Mouse (Mus musculus) ZHBTc4 (cell line): ENCODE data around the gene Tmem59l.
"Not testable (repeated sequence)": the region's sequence is repeated elsewhere in the genome, so short reads cannot be mapped to it uniquely, and the experiment has no call there.

Experiments used
- DNase-seq: peaks from one replicate; pipeline ENCODE4 v3.0.0-alpha.2; 2011; ENCODE audit warnings: low read depth, low spot score

Gene Tmem59l

DNA sequence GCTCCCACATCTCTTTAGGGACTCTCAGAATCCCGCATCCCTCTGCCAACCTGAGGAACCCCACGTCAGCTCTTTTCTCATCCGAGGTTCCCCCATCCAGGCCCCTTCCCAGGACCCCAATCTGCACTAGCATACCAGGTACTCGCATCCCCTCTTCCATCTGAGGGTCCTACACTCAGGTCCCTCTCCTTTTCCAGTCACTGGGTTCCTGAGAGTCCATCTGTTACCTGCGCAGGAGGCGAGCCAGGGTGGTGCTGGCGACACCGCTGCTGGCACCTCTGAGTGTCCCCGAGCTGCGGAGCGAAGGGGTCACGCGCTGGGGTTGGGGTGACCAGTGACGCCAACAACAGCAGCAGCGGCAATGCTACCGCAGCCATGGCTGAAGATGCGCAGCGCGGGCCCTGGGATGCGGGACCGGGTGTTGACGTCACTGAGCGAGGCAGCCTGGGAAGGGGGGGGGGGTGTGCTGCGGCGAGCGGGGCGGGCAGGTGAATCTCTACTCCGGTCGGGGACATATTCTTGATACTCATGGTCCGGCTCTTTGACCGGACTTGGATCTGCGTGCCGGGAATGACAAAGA, at the start of gene Tmem59l:
Tmem59l (minus strand) TSS at position 418 of the 580 bp plus-strand sequence.
- DNase-seq = no peak

DNA sequence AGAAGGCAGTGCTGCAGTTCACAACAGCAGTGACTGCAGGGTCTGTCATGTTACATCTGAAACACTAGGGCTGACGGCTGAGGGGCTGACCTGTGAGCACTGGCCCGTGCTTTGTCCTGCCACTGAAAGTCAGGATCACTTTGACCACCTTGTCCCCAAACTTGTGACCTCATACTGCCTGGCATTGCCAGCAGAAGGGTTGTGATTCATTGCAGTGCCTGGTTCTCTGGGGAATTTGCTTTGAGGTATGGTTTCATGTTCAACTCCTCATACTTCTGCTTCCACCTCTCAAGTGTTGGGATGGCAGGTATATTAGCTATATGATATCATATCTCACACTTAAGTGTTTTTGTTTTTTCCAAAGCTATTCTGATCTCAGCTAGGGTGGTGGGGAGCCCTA, 48.5 kb upstream of the Tmem59l start:
- no peak for DNase-seq

GRCm38 (mm10) chr8:70535221-70535620, 48.1 kb upstream of the Tmem59l start:
- DNase-seq = no peak

- no peak for DNase-seq
Measured at GRCm38 (mm10) chr8:70534281-70534680, 47.1 kb upstream of the Tmem59l start.

- DNase-seq = no peak
Measured at GRCm38 (mm10) chr8:70530314-70530713, 43.2 kb upstream of the Tmem59l start.

DNA sequence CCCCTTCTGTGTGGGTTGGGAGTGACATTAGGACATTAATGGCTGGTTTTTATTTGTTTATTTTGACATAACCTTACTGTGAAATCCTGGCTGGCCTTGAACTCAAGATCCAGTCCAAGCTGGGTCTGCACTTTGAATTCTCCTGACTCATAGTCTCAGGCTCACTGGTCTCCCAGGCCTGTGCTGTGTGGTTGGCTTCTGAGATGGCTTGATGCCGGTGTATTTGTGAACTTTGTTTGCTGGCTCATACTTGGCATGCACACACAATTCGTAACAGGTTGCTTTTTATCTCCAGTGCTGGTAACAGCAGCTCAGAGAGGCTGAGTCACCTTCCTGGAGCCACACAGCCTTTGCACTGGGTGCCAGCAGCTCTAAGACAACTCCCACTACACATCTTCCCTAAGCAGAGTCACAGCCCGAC, 42.6 kb upstream of the Tmem59l start:
- no peak for DNase-seq

- DNase-seq = no peak
Measured at GRCm38 (mm10) chr8:70529299-70529698, 42.1 kb upstream of the Tmem59l start.

- DNase-seq = peak; percentile 18
Measured at GRCm38 (mm10) chr8:70528182-70528797, 41.1 kb upstream of the Tmem59l start.

DNA sequence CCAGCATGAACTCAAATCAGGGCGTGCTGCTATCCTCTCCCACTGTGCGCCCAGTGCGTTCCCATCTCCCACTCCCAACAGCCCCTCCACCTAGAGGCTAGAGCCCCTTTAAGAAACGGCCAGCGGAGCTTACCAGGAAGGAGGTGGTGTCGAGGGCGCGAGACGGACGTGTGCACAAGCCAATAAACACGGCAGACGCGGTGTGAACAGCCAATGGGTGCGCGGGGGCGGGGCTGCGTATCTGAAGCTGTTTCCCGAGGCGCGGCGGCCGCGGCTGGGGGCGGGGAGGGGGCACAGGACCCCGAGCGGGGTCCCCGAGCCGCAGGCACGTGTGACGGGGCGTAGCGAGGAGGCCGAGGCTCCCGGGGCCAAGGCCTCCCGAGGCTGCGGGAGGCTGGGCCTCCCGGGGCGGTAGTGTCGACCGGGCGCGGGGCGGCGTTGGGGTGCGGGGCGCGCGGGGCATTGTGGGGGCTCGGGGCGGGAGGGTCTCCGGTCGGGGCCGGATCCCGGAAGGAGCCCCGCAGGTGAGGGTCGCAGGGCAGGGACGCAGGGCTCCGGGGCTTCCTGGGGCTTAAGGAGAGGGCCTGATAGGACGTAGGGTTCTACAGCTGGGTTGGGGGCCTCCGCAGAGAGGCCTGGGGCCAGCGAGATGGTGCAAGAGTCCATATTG, 40.5 kb upstream of the Tmem59l start, which contains the start of the genes Fkbp8 and Kxd1:
Fkbp8 (plus strand) TSS at position 213 of the 670 bp plus-strand sequence.
Kxd1 (minus strand) TSS at position 445 of the 670 bp plus-strand sequence.
- DNase-seq = peak; percentile 96

GRCm38 (mm10) chr8:70527111-70527511, 40.0 kb upstream of the Tmem59l start:
- DNase-seq = no peak

- peak; percentile 99 for DNase-seq
Measured at GRCm38 (mm10) chr8:70522592-70523403, 35.6 kb upstream of the Tmem59l start.

GRCm38 (mm10) chr8:70519606-70520005, 32.4 kb upstream of the Tmem59l start:
- DNase-seq = no peak

DNA sequence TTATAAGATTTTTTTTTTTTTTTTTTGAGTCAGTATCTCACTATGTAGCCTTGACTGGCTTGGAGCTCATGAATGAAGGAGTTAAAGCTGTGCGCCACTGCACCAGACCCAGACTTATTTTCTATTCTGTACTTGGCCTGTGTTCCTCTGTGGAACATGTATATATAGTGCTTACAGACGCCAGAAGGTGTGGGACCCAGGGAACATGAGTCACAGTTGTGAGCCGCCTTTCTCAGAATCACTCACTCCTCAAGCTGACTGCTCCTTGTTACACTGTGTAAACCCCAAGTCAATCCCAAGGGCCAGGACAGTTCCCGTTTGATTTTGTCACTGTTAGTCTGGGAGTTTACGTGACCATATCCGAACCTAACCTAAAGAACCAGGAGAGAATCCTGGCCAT, 31.9 kb upstream of the Tmem59l start:
- DNase-seq = no peak

DNA sequence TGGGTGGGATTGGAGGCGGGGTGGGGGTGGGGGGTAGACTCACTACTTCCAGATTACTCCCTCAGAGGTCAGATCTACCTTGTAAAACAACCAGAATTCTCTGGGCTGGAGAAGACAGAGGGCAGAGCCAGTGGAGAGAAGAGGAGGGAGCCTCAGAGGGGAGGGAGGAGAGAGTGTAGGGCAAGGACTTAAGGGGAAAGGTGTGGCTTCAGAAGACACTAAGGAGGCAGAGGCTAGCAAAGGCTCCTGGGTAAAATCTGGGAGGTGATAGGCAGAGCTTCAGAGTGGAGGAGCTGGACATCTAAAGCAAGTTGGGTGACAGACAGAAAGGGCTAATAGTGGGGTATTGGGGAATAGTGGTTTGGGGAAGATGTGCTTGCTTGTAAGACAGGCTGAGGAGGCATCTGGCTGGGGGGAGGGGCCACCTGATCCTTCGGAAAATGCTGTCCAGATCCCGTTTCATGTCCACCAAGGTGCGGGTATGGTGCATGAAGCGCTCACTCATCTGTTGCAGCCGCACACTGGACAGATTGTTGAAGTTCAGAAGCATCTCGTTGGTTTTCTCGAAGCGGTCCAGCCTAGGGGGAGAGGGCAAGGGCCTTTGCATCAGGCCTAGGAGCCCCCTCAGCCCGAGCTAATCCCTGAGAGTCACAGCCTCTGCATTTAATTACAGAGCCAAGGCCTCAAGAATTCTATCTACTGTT, 30.9 kb upstream of the Tmem59l start:
- DNase-seq = peak; percentile 75

DNA sequence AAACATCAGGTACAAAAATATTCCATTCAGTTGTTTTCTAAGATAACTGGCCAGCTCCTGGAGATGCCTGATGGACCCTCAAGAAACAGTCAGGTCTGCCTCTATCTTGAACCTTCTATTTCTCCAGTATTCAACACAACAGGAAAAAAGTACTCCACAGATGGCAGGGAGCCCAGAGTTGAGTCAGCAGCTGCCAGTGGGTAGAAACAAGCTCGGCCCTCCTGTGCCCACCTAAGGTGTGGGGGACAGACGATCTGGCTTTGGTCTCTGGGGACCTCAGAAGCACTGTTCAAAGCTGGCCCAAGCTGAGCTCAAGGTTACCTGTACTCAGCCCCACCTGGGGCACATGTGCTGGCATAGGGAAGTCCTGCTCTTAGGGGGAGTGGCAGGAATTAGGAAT, 26.3 kb upstream of the Tmem59l start:
- DNase-seq = no peak

- no peak for DNase-seq
Measured at GRCm38 (mm10) chr8:70512253-70512903, 25.2 kb upstream of the Tmem59l start.

GRCm38 (mm10) chr8:70511770-70512169, 24.6 kb upstream of the Tmem59l start:
- no peak for DNase-seq

DNA sequence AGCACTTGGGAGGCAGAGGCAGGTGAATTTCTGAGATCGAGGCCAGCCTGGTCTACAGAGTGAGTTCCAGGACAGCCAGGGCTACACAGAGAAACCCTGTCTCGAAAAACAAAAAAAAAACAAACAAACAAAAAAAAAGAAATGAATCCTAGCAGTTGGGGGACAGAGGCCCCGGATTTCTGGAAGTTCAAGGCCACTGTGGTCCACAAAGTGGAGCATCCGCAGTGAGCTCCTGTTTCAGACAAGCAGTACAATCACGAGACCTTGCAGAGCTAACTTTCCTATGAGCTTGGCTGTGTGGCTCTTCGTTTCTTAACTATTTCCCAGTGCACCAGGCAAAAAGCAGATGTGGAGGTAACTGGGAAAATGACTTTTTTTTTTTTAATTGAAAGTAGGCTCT, 24.0 kb upstream of the Tmem59l start:
- DNase-seq = not testable (repeated sequence)

- DNase-seq = peak; percentile 98
Measured at GRCm38 (mm10) chr8:70510228-70510915, 23.2 kb upstream of the Tmem59l start, which contains the start of gene Uba52. TSS of gene Uba52 (minus strand) at chr8:70510801.

DNA sequence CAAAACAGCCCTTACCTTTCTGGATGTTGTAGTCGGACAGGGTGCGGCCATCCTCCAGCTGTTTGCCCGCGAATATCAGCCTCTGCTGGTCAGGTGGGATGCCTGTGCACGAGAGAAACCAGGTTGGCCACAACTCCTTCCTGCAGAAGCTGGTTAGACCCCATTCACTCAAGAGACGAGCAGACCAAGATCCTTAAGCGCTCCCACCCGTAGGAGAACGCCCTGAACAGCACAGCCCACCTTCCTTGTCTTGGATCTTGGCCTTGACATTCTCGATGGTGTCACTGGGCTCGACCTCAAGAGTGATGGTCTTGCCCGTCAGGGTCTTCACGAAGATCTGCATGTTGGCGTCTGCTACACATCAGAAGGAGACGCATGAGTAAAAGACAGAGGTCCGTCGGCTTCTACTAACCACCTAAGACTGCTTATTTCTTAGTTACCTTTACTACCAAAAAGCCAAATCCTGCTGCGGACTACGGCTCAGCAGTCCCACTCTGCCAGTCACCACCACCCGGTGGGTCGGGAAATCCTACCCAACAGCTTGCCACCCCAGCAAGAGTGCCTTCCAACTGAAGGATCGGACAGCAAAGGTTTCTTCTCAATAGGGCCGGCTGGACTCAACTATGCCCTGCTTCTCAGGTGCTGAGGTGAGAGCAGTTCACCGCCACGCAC, 22.3 kb upstream of the Tmem59l start:
- DNase-seq = no peak
